Mouse (Mus musculus): ENCODE data around the gene Megf6. TPM values are rescaled to one million over a fixed set of nuclear protein-coding genes. Genes with fewer than 3 reads are reported as not detected.

Megf6 gene
- total RNA-seq, 2 experiments from 2014 or later: 3.9 to 5.5 TPM

DNA sequence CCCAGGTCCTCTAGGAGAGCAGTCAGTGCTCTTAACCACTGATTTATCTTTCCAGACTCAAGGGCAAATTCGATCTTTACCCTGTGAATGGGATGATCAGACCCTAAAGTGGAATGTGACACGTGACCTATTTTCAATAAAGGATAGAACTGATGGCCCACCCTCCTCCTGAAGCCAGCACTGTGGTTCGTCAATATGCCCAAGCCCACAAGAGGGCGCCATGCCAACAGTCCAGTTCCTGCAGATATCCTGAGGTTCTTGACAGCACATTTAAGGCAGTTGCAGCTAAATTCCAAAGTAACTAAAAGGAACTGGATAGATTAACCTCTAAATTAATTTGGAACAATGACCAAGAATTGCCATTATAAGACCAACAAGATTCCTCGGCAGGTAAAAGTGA lies 3.5 kb upstream of the Megf6 start:
- TF ChIP-seq CTCF (conservative IDR thresholded peaks at IDR 0.05): peak; percentile 84
- DNase-seq (ENCODE audit: low spot score in 2 of 2): peak; percentile 23 to 55
- no peak overlapping the region for H3K4me3 ChIP-seq
- H3K27ac ChIP-seq: no peak overlapping the region

DNA sequence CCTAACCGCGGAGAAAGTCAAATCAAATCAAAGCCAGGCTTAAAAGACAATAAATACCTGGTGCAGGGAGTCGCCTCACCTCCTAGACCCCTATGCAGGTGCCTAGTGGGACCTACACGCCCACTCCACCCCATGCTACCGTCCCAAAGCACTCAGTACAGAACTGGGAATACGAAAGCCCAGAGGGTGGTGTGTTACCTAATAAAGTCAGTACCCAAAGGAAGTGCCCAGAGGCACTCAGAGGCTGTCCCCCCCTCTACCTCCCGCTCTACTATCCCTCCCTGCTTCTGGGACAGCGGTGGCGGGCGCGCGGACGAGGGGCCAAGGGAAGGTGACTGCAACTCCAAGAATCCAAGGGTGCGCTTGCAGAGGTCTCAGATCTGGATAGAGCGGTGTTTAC lies 509 bp upstream of the Megf6 start:
- no peak for TF ChIP-seq CTCF (conservative IDR thresholded peaks at IDR 0.05)
- peak overlapping the region; percentile 53 for H3K4me3 ChIP-seq
- H3K27ac ChIP-seq: no peak overlapping the region
- DNase-seq (ENCODE audit: low spot score in 2 of 2): no peak

DNA sequence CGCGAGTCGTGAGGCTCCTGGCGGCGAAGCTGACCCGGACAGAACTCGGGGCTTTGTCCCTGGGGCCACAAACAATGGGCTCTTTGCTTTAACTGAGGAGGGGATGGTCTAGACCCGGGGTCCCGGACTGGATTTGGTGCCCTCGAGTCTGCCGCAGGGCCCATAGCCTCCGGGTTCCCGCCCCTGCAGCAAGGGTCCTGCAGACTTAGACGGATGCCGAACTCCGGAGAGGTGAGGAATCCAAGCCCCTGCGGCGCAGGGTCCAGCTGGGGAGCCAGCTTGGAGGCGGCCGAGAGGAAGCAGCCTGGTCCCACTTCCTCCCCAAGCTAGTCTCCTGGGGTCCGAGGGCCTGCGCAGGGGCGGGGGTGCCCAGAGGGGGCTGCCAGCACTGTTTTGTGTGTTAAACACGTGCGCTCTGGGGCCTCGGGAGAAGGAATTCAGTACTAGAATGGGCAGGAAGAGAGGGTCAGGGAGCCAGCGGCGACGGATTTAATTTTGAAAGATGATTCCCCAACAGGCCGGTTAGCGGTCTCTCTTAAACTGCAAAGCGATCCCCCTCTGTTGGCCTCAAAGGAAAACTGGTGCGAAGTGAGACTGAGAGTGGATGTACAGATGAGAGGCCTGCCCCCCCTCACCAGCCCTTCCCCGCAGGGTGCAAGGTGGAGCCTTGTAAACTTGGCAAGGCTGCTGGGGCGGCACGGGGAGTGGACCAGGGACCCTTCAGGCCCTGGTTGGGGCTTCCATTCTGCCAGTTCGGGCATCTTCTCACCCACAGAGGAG lies 811 bp downstream of the Megf6 start:
- no peak for TF ChIP-seq CTCF (conservative IDR thresholded peaks at IDR 0.05)
- Histone ChIP-seq H3K4me3 (peak overlapping the region; percentile 53), H3K27ac (no peak overlapping the region)
- DNase-seq (ENCODE audit: low spot score in 2 of 2): no peak

DNA sequence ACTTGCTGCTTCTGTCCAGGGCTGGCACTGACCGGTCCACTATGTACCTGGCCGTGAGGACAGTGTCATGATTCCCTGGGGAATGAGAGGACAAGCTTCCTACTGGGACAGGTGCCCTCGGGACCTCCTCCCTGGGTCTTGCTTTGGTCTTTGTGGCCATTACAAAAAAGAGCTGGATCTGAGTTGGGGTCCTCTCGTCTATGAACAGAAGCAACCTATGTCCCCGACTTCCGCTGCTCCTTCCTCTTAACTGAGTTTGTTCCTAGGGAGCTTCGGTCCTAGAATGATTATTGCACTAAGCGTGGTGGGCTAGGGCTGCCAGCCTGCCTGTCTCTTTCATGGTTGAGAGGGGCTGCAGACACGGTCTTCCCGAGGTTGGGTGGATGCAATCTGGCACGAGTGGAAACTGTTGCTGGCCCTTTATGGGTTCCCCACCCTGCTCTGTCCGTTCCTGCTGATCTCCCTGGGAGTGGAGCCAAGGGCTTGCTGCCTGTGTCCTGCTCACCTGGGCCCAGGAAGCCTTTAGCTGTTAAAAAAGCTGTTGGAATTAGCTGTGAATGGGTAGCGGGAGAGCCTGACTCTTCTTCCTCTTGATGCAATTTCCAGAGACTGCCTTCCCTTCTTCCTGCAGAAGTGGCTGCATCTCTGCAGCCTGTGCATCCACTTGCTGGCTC lies 1.5 kb downstream of the Megf6 start:
- Histone ChIP-seq H3K4me3 (no peak overlapping the region; the same call in 1 of the 2 replicates), H3K27ac (no peak overlapping the region)
- no peak for TF ChIP-seq CTCF (conservative IDR thresholded peaks at IDR 0.05)
- no peak for DNase-seq (ENCODE audit: low spot score in 2 of 2)

DNA sequence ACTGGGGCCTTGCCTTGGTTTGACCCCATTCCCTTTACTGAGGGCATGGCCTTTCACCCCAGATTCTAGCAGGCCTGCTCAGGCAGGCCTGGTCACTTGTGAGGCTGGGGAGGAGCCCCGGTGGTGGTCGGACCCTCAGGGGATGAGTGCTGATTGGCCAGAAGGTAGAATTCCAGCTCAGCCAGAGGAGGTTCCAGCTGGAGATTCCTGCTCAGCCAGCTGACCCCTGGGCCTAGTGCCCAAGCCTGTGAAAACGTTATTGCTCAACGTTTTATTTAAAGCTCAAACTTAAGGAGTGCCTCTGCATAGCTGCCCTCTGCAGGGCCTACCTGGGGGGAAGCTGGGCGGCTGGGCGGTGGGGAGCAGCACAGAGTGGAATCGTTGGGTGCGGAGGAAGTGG lies 6.7 kb downstream of the Megf6 start:
- H3K4me3 ChIP-seq: no peak overlapping the region
- DNase-seq (ENCODE audit: low spot score in 2 of 2): no peak
- TF ChIP-seq CTCF (conservative IDR thresholded peaks at IDR 0.05): no peak

DNA sequence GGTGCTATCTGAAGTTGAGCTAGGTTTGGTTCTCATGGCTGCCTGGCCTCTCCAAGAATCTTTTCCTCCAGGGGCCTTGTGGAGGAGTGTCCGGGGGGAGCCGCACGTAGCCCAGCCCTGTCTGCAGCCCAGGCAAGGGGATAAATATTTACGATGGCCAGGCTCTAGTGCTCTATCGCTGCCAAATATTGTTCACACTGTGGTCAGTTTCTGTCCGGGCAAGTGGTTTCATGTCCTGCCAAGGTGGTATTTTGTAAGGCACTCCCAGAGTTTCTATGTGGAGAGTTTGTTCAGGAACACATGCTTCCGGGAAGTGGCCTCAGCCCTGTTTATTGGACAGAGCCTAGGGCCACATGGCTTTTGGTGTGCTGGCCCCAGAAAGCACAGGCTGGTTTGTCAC lies 10.5 kb downstream of the Megf6 start:
- Histone ChIP-seq H3K27ac (0 out of 2 replicates have a peak overlapping the region, but pooled peaks have one; percentile 23), H3K4me3 (no peak overlapping the region)
- TF ChIP-seq CTCF (conservative IDR thresholded peaks at IDR 0.05): no peak
- DNase-seq (ENCODE audit: low spot score in 2 of 2): no peak

More for the DNA sequence above, 6.7 kb downstream of the Megf6 start:
- H3K27ac ChIP-seq: no peak overlapping the region

DNA sequence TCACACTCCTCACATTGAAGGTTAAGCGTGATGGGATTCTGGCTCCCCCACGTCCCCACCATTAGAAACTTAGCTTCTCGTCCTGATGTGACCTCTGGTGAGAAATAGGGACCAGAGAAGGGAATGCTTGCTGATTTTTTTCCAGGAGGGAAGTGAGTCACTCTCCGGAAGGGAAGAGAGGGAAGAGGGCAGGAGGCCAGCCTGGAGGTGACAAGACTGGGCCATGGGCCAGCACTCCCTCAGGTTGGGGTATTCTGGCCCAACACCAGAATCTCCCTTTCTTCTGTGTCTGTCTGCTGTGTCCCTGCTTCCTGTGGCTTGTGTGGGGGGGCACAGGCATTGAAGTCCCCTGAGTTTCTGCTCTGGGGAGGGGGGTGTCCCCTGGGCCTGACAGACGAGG lies 13.0 kb downstream of the Megf6 start:
- DNase-seq (ENCODE audit: low spot score in 2 of 2): no peak
- no peak for TF ChIP-seq CTCF (conservative IDR thresholded peaks at IDR 0.05)
- Histone ChIP-seq H3K27ac (no peak overlapping the region), H3K4me3 (no peak overlapping the region)

DNA sequence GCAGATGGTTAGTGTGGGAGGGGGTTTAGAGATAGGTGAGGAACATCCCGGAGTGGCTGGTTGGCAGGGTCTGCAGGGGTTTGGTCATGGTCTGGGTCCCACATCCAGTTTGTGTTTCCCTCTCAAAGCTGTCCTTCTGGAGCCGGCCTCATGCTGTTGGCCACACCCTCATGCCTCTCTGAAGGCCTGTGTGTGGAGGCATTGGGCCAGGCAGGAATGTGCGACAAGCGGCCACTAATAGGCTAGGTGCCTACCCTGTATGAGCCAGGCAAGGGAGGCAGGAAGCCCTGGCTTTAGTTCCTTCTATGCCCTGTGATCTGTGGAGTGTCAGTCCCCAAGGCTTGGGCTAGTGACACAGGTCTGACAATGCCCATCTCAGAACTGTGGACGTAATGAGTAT lies 14.5 kb downstream of the Megf6 start:
- Histone ChIP-seq H3K27ac (no peak overlapping the region), H3K4me3 (no peak overlapping the region)
- no peak for TF ChIP-seq CTCF (conservative IDR thresholded peaks at IDR 0.05)
- DNase-seq (ENCODE audit: low spot score in 2 of 2): no peak

DNA sequence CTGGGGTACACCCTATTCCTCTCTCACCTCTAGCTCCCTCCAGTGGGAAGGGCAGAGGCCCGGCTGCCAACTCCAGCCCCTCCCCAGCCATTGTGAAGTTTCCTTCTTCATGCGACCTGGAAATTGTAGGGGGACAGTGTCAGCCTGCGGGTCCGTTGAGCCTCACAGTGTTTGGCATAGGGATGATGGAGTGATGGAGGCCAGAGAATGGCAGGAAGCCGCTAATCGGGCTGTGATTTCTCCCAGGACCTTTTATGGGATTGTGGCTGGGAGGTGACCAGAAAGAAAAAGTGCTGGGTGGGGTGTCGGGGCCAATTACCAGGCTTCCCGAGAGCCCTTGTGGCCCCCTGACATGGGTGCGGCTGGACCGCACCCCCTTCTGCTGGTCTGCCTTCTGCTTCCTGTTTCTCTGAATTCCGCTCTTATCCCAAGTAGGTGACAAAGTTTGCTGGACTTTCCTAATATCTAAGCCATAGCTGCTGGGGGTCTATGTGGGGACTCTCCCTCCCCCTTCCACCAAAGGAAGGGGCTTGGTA lies 15.5 kb downstream of the Megf6 start:
- no peak for TF ChIP-seq CTCF (conservative IDR thresholded peaks at IDR 0.05)

DNA sequence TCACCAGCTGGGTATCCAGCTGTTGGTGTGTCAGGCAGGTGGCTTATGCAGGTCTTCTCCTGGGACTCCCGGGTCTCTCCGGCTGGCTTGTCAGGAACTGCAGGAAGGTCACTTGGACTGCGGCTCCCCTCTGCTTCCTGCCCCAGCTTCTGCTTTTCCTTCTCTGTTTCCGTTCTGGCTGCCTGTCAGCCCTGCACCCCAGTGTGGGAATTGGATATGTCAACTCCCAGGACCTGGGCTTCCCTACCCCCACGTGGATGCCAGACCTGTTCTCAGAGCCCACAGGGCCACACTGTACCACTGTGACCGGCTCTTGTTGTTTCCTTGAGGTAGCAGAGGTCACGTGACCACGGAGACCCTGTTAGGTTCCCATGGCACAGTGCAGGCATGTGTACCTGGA lies 18.4 kb downstream of the Megf6 start:
- H3K4me3 ChIP-seq: no peak overlapping the region
- DNase-seq (ENCODE audit: low spot score in 2 of 2): no peak
- TF ChIP-seq CTCF (conservative IDR thresholded peaks at IDR 0.05): no peak
- no peak overlapping the region for H3K27ac ChIP-seq

More for the DNA sequence above, 15.5 kb downstream of the Megf6 start:
- no peak for DNase-seq (ENCODE audit: low spot score in 2 of 2)
- H3K4me3 ChIP-seq: no peak overlapping the region
- no peak overlapping the region for H3K27ac ChIP-seq

DNA sequence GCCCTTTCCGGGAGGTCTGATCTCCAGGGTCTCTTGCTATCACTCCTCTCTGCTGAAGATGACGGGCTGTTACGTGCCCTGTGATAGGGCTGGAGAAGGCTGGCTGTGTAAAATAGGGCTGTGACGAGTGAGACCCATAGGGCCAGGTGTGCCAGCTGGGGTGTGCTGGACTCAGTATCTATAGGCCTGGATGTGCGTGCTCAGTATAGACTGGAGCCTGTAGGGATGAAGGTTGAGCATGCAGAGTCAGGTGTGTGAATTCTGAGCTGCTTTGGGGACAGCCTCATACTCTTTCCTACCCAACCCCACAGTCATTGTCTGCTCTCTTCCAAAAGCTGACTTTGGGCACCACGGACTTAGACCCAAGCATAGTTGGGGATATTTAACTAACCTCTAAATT lies 27.4 kb downstream of the Megf6 start:
- no peak for DNase-seq (ENCODE audit: low spot score in 2 of 2)
- H3K27ac ChIP-seq: no peak overlapping the region
- TF ChIP-seq CTCF (conservative IDR thresholded peaks at IDR 0.05): no peak

DNA sequence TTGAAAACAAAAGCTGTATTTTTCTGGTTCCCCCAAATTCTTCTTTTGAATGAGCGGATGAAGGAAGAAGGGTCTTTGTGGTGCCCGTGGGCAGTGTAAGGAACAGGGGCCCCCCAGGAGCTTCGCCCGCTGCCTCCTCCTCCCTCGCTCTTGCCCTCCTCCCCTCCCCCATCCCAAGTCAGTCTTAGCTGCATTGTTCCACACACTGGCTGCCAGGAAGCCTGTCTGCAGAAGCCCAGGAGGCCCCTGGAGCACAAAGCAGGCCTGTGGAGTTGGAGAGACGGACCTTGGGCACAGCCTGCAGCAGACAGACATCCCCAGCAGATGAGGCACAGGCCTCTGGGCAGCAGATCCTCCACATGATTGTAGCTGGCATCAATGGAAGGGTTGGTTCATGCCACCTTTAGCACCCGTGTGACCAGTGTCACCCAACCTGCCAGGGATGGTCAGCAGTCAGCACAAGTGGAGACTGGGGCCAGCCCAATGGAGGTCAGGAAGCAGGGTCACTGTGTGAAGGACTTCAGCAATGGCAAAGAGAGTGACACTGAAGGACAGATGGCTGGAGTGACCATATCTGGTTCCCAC lies 27.9 kb downstream of the Megf6 start:
- no peak for DNase-seq (ENCODE audit: low spot score in 2 of 2)
- Histone ChIP-seq H3K4me3 (no peak overlapping the region), H3K27ac (no peak overlapping the region)
- no peak for TF ChIP-seq CTCF (conservative IDR thresholded peaks at IDR 0.05)

More for the DNA sequence above, 27.4 kb downstream of the Megf6 start:
- H3K4me3 ChIP-seq: no peak overlapping the region

DNA sequence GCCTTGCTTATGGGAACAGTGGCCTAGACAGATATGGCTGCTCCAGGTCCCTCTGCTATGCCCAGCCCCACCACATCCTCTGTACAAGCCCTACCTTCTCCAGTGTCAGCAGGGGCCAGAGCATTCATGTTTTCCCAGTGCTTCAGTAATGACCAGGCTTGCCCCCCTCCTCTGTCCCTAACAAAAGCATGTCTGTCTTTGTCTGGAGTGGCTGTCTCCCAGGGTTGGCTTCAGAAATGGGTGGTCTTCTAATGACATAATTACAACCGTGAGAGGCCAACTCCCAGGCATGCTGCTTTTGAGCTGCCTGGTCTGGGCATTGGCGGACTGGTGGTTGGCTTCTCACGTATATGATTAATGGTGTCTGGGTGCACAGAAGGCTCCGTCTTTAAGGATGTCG lies 31.0 kb downstream of the Megf6 start:
- TF ChIP-seq CTCF (conservative IDR thresholded peaks at IDR 0.05): no peak
- Histone ChIP-seq H3K4me3 (no peak overlapping the region), H3K27ac (no peak overlapping the region)
- DNase-seq (ENCODE audit: low spot score in 2 of 2): no peak

Data from layer of hippocampus, adult 2 months (tissue).